Mouse (Mus musculus) embryonic facial prominence, embryonic 14.5 days (tissue): ENCODE measurements at regions not wholly inside any gene's neighbourhood (a gene's known extent, or its start where the extent isn't known, plus 50 kb on each side); places are given as distances from the start of the nearest gene placed in this dataset.

Experiments
- ATAC-seq: fragments of 200-750 bp; cut with Nextera tagmentation; 2 replicates; pipeline ENCODE4 v1.8.0; 2017; ENCODE audit warnings: low read depth, moderate number of reproducible peaks, moderate TSS enrichment
- DNase-seq: peaks from one replicate; pipeline ENCODE4 v3.0.0-alpha.2; 2015; ENCODE audit warnings: low spot score
- H3K27ac ChIP-seq: fragments of 300-500 bp; sonication (generic); replicated peaks from 2 replicates; pipeline ENCODE4 v1.5.1; 2014; ENCODE audit warnings: low read depth, mild to moderate bottlenecking, low read length, moderate library complexity
- H3K27me3 ChIP-seq: fragments of 300-500 bp; sonication (generic); replicated peaks from 2 replicates; pipeline ENCODE4 v1.6.1; 2014; ENCODE audit warnings: low read length; ENCODE audit not compliant: control insufficient read depth, insufficient read depth
- H3K36me3 ChIP-seq: fragments of 300-500 bp; sonication (generic); 2 replicates; pipeline ENCODE4 v1.6.1; 2014; ENCODE audit warnings: low read length, mixed read lengths; ENCODE audit not compliant: control insufficient read depth, insufficient read depth
- H3K4me1 ChIP-seq: fragments of 300-500 bp; sonication (generic); 2 replicates; pipeline ENCODE4 v1.6.1; 2014; ENCODE audit warnings: antibody characterized with exemption, low read length; ENCODE audit not compliant: control insufficient read depth, insufficient read depth
- H3K4me2 ChIP-seq: fragments of 300-500 bp; sonication (generic); 2 replicates; pipeline ENCODE4 v1.6.1; 2014; ENCODE audit warnings: low read depth, mild to moderate bottlenecking, low read length, moderate library complexity, mixed read lengths
- H3K4me3 ChIP-seq: fragments of 300-500 bp; sonication (generic); 2 replicates; pipeline ENCODE4 v1.5.1; 2014; ENCODE audit warnings: low read depth, mild to moderate bottlenecking, low read length
- H3K9ac ChIP-seq: fragments of 300-500 bp; sonication (generic); 2 replicates; pipeline ENCODE4 v1.6.1; 2014; ENCODE audit warnings: low read depth, mild to moderate bottlenecking, low read length, moderate library complexity, mixed read lengths
- H3K9me3 ChIP-seq: fragments of 300-500 bp; sonication (generic); 2 replicates; pipeline ENCODE4 v1.6.1; 2016; ENCODE audit warnings: low read length; ENCODE audit not compliant: control insufficient read depth
- WGBS: fragments of 180-500 bp; shearing (Covaris S2); extraction: QIAGEN DNeasy Blood & Tissue Kit; methylation state at CpG from one replicate; pipeline ENCODE4 v1.1.7; 2014; 5-methylcytosine and 5-hydroxymethylcytosine counted together

GRCm38 (mm10) chr11:64273214-64273613 is 161.9 kb upstream of the Hs3st3a1 start:
- DNase-seq, result no peak
- no peaks in the 10 kb centered on the region for H3K9me3 ChIP-seq
- no peak for ATAC-seq
- no peaks in the 10 kb centered on the region for H3K36me3 ChIP-seq
- no peak overlapping the region for H3K4me2 ChIP-seq
- no peak overlapping the region for H3K4me3 ChIP-seq
- 77% methylated on average over 3 of the region's 3 CpGs for WGBS
- H3K9ac ChIP-seq, result no peak overlapping the region
- H3K4me1 ChIP-seq, result no peaks in the 10 kb centered on the region
- H3K27me3 ChIP-seq, result no peaks in the 10 kb centered on the region
- no peak overlapping the region for H3K27ac ChIP-seq

- no peak for DNase-seq
- ATAC-seq, result no peak
- H3K9me3 ChIP-seq, result no peaks in the 10 kb centered on the region
- no peak overlapping the region for H3K27ac ChIP-seq
- no peak overlapping the region for H3K9ac ChIP-seq
- no peaks in the 10 kb centered on the region for H3K36me3 ChIP-seq
- H3K27me3 ChIP-seq, result no peaks in the 10 kb centered on the region
- no peak overlapping the region for H3K4me2 ChIP-seq
- H3K4me1 ChIP-seq, result no peaks in the 10 kb centered on the region
- H3K4me3 ChIP-seq, result no peak overlapping the region
- 37% methylated on average over 4 of the region's 4 CpGs for WGBS
These were observed 167.0 kb upstream of the Hs3st3a1 start for GRCm38 (mm10) chr11:64268121-64268520.

- H3K4me1 ChIP-seq, result no peaks in the 10 kb centered on the region
- no peak overlapping the region for H3K27ac ChIP-seq
- WGBS, result 65% methylated on average over 5 of the region's 5 CpGs
- no peaks in the 10 kb centered on the region for H3K27me3 ChIP-seq
- no peak overlapping the region for H3K4me3 ChIP-seq
- DNase-seq, result no peak
- no peak overlapping the region for H3K9ac ChIP-seq
- H3K9me3 ChIP-seq, result no peaks in the 10 kb centered on the region
- ATAC-seq, result no peak
- no peaks in the 10 kb centered on the region for H3K36me3 ChIP-seq
- no peak overlapping the region for H3K4me2 ChIP-seq
These were observed 167.6 kb upstream of the Hs3st3a1 start for GRCm38 (mm10) chr11:64267547-64267946.

GRCm38 (mm10) chr11:64253517-64254385 is 174.5 kb upstream of the Cox10 start:
- Histone ChIP-seq H3K36me3 (no peaks in the 10 kb centered on the region), H3K4me1 (no peaks in the 10 kb centered on the region), H3K9me3 (no peaks in the 10 kb centered on the region), H3K4me3 (no peak overlapping the region), H3K27ac (no peak overlapping the region), H3K27me3 (no peaks in the 10 kb centered on the region), H3K9ac (no peak overlapping the region), H3K4me2 (no peak overlapping the region)
- no peak for DNase-seq
- ATAC-seq, result no peak
- 82% methylated on average over 7 of the region's 7 CpGs for WGBS

GRCm38 (mm10) chr11:64236873-64237272 is 157.6 kb upstream of the Cox10 start:
- ATAC-seq (no peak), DNase-seq (no peak)
- no peaks in the 10 kb centered on the region for H3K4me1 ChIP-seq
- no peak overlapping the region for H3K4me2 ChIP-seq
- no peaks in the 10 kb centered on the region for H3K36me3 ChIP-seq
- H3K27me3 ChIP-seq, result no peaks in the 10 kb centered on the region
- H3K9me3 ChIP-seq, result no peaks in the 10 kb centered on the region
- H3K4me3 ChIP-seq, result no peak overlapping the region
- H3K27ac ChIP-seq, result no peak overlapping the region
- no peak overlapping the region for H3K9ac ChIP-seq
- WGBS, result 81% methylated on average over 4 of the region's 4 CpGs

GRCm38 (mm10) chr11:64230071-64230470 is 150.8 kb upstream of the Cox10 start:
- Histone ChIP-seq H3K27me3 (no peaks in the 10 kb centered on the region), H3K27ac (no peak overlapping the region), H3K4me1 (no peaks in the 10 kb centered on the region), H3K9ac (no peak overlapping the region), H3K4me3 (no peak overlapping the region), H3K36me3 (no peaks in the 10 kb centered on the region), H3K9me3 (no peaks in the 10 kb centered on the region), H3K4me2 (no peak overlapping the region)
- ATAC-seq, result no peak
- no peak for DNase-seq
- WGBS, result 66% methylated on average over 4 of the region's 4 CpGs

GRCm38 (mm10) chr11:64220888-64221287 is 141.6 kb upstream of the Cox10 start:
- DNase-seq (no peak), ATAC-seq (no peak)

GRCm38 (mm10) chr11:64217181-64217580 is 137.9 kb upstream of the Cox10 start:
- 51% methylated on average over 2 of the region's 2 CpGs for WGBS

More at GRCm38 (mm10) chr11:64220888-64221287, 141.6 kb upstream of the Cox10 start:
- 0 out of 2 replicates have a peak, but pooled peaks cover 4% of the 10 kb centered on the region for H3K9me3 ChIP-seq
- H3K9ac ChIP-seq, result no peak overlapping the region
- no peak overlapping the region for H3K4me3 ChIP-seq
- no peak overlapping the region for H3K4me2 ChIP-seq
- H3K27ac ChIP-seq, result no peak overlapping the region
- WGBS, result 94% methylated on average over 4 of the region's 4 CpGs
- no peaks in the 10 kb centered on the region for H3K27me3 ChIP-seq
- no peaks in the 10 kb centered on the region for H3K4me1 ChIP-seq
- H3K36me3 ChIP-seq, result no peaks in the 10 kb centered on the region

GRCm38 (mm10) chr11:64210916-64211315 is 131.6 kb upstream of the Cox10 start:
- Histone ChIP-seq H3K4me2 (no peak overlapping the region), H3K9ac (no peak overlapping the region), H3K27me3 (no peaks in the 10 kb centered on the region), H3K9me3 (no peaks in the 10 kb centered on the region), H3K4me3 (no peak overlapping the region), H3K4me1 (no peaks in the 10 kb centered on the region), H3K27ac (no peak overlapping the region), H3K36me3 (no peaks in the 10 kb centered on the region)
- ATAC-seq (no peak), DNase-seq (peak; percentile 46)
- WGBS, result 39% methylated on average over 3 of the region's 3 CpGs

More at GRCm38 (mm10) chr11:64217181-64217580, 137.9 kb upstream of the Cox10 start:
- no peaks in the 10 kb centered on the region for H3K36me3 ChIP-seq
- no peak overlapping the region for H3K4me2 ChIP-seq
- no peaks in the 10 kb centered on the region for H3K27me3 ChIP-seq
- no peak overlapping the region for H3K9ac ChIP-seq
- no peaks in the 10 kb centered on the region for H3K4me1 ChIP-seq
- peak; percentile 42 for DNase-seq
- ATAC-seq, result no peak
- 0 out of 2 replicates have a peak, but pooled peaks cover 4% of the 10 kb centered on the region for H3K9me3 ChIP-seq
- no peak overlapping the region for H3K27ac ChIP-seq
- no peak overlapping the region for H3K4me3 ChIP-seq
